ENCODE assay signal across 8 mouse cellular contexts in genomic region chr17:26916711-26917482, GRCm38 (mm10). TPM values are rescaled to one million over a fixed set of nuclear protein-coding genes. Genes with fewer than 3 reads are reported as not detected.
DNase-seq lines count a peak whose midpoint lies in the region; ATAC-seq and TF ChIP-seq lines count a peak whose summit lies in the region.

Gene Kifc5b, plus strand, starts transcription at chr17:26917091.

- H3K36me3 ChIP-seq in ES-Bruce4 (ENCODE audit: control insufficient read depth, insufficient read depth, low read length, poor library complexity, severe bottlenecking) = peaks cover 23% of the 10 kb centered on the region
- H3K36me3 ChIP-seq in forebrain, embryonic 13.5 days (ENCODE audit: poor library complexity, severe bottlenecking) = peaks cover 13% of the 10 kb centered on the region
- H3K36me3 ChIP-seq in liver, postnatal 0 days (replicated peaks; ENCODE audit: insufficient read depth, low read length) = peaks cover 9% of the 10 kb centered on the region; the same call in 1 of the 2 replicates
- no peaks in the 10 kb centered on the region for H3K36me3 ChIP-seq in neural tube, embryonic 14.5 days (ENCODE audit: control insufficient read depth, insufficient read depth, low read length)

- no peaks in the 10 kb centered on the region for H3K9me3 ChIP-seq in ES-Bruce4 (replicated peaks; ENCODE audit: control insufficient read depth, insufficient read depth, low read length, poor library complexity, severe bottlenecking)
- H3K9me3 ChIP-seq in forebrain, embryonic 13.5 days (replicated peaks) = no peaks in the 10 kb centered on the region
- no peaks in the 10 kb centered on the region for H3K9me3 ChIP-seq in liver, postnatal 0 days (ENCODE audit: low read length)
- no peaks in the 10 kb centered on the region for H3K9me3 ChIP-seq in neural tube, embryonic 14.5 days (ENCODE audit: control insufficient read depth, low read length)

- H3K27me3 ChIP-seq in ES-Bruce4 (ENCODE audit: control insufficient read depth, insufficient read depth, low read length, poor library complexity, severe bottlenecking) = no peaks in the 10 kb centered on the region
- no peaks in the 10 kb centered on the region for H3K27me3 ChIP-seq in forebrain, embryonic 13.5 days
- no peaks in the 10 kb centered on the region for H3K27me3 ChIP-seq in liver, postnatal 0 days (ENCODE audit: insufficient read depth, low read length)
- no peaks in the 10 kb centered on the region for H3K27me3 ChIP-seq in neural tube, embryonic 14.5 days (ENCODE audit: control insufficient read depth, insufficient read depth, low read length)

- intact Hi-C loops in heart, postnatal 10 days (cut with DNase I) = no loop called here

- no peaks in the 10 kb centered on the region for H3K4me1 ChIP-seq in ES-Bruce4 (ENCODE audit: control insufficient read depth, insufficient read depth, low read length)
- H3K4me1 ChIP-seq in forebrain, embryonic 13.5 days = peaks cover 15% of the 10 kb centered on the region
- H3K4me1 ChIP-seq in liver, postnatal 0 days (ENCODE audit: insufficient read depth) = no peaks in the 10 kb centered on the region
- 0 out of 2 replicates have a peak, but pooled peaks cover 2% of the 10 kb centered on the region for H3K4me1 ChIP-seq in neural tube, embryonic 14.5 days (ENCODE audit: control insufficient read depth, insufficient read depth, low read length)

- peak; percentile 91 for TF ChIP-seq POLR2A in ES-Bruce4 (IDR thresholded peaks at IDR 0.05; ENCODE audit: insufficient read depth, low read length)

- DNase-seq in heart, postnatal 10 days = peak; percentile 100
- DNase-seq in large intestine, adult 2 months (ENCODE audit: low read depth, low spot score) = peak; percentile 96
- peak; percentile 99 for DNase-seq in liver, postnatal 0 days
- peak; percentile 100 for DNase-seq in testis, postnatal 10 days (ENCODE audit: low spot score)

- TF ChIP-seq EP300 in ES-Bruce4 (IDR thresholded peaks at IDR 0.05; ENCODE audit: insufficient read depth, low read depth, low read length) = peak; percentile 68; the same call in 1 of the 2 replicates
- TF ChIP-seq EP300 in liver, postnatal 0 days (IDR thresholded peaks at IDR 0.05; ENCODE audit: low read depth) = peak; percentile 39; the same call in 1 of the 2 replicates

- under 1% methylated on average over 63 of the region's 72 CpGs for WGBS in forebrain, embryonic 13.5 days
- whole genome bisulfite sequencing in large intestine, adult 2 months = under 1% methylated on average over 72 of the region's 72 CpGs
- WGBS in liver, postnatal 0 days (ENCODE audit: insufficient replicate concordance) = 1% methylated on average over 57 of the region's 72 CpGs
- under 1% methylated on average over 63 of the region's 72 CpGs for WGBS in neural tube, embryonic 14.5 days

- peak; percentile 98 for ATAC-seq in cerebellum, adult (ENCODE audit: insufficient number of reproducible peaks, low FRiP score, low TSS enrichment)
- peak; percentile 99 for ATAC-seq in forebrain, embryonic 13.5 days
- ATAC-seq in liver, postnatal 0 days = peak; percentile 97
- peak; percentile 98 for ATAC-seq in neural tube, embryonic 14.5 days (ENCODE audit: low read depth)

- peak within 1 kb of the TSS; percentile 69 for H3K4me2 ChIP-seq in forebrain, embryonic 13.5 days
- peak within 1 kb of the TSS; percentile 72 for H3K4me2 ChIP-seq in liver, postnatal 0 days (ENCODE audit: low read depth, low read length)
- peak within 1 kb of the TSS; percentile 59 for H3K4me2 ChIP-seq in neural tube, embryonic 14.5 days (ENCODE audit: low read depth, low read length)

- peak within 1 kb of the TSS; percentile 83 for H3K4me3 ChIP-seq in ES-Bruce4 (ENCODE audit: low read depth, low read length)
- peak within 1 kb of the TSS; percentile 63 for H3K4me3 ChIP-seq in forebrain, embryonic 13.5 days
- H3K4me3 ChIP-seq in liver, postnatal 0 days (ENCODE audit: low read depth, low read length) = peak within 1 kb of the TSS; percentile 86
- peak within 1 kb of the TSS; percentile 52 for H3K4me3 ChIP-seq in neural tube, embryonic 14.5 days (ENCODE audit: low read depth, low read length)

- peak within 1 kb of the TSS; percentile 76 for H3K27ac ChIP-seq in ES-Bruce4 (ENCODE audit: insufficient read depth, low read length)
- peak within 1 kb of the TSS; percentile 8; the same call in 1 of the 2 replicates for H3K27ac ChIP-seq in forebrain, embryonic 13.5 days
- peak within 1 kb of the TSS; percentile 55 for H3K27ac ChIP-seq in liver, postnatal 0 days (ENCODE audit: low read depth)
- no peak within 1 kb of the TSS for H3K27ac ChIP-seq in neural tube, embryonic 14.5 days (ENCODE audit: low read depth, low read length)

- H3K9ac ChIP-seq in ES-Bruce4 (ENCODE audit: low read depth, poor library complexity, severe bottlenecking) = peak within 1 kb of the TSS; percentile 70
- peak within 1 kb of the TSS; percentile 70 for H3K9ac ChIP-seq in forebrain, embryonic 13.5 days
- H3K9ac ChIP-seq in liver, postnatal 0 days (replicated peaks) = peak within 1 kb of the TSS; percentile 85
- peak within 1 kb of the TSS; percentile 50 for H3K9ac ChIP-seq in neural tube, embryonic 14.5 days (replicated peaks; ENCODE audit: low read depth, low read length)

- TF ChIP-seq CTCF in ES-Bruce4 (IDR thresholded peaks at IDR 0.05; ENCODE audit: low read depth, low read length) = peak; percentile 100
- TF ChIP-seq CTCF in liver, postnatal 0 days (IDR thresholded peaks at IDR 0.05; ENCODE audit: low read depth) = peak; percentile 100

RNA-seq across cellular contexts. Expression of gene Kifc5b, which starts in this region (rescaled TPM):
- 43.0 and 43.2 TPM in 2 replicates for polyA plus RNA-seq in ES-Bruce4 (2011; ENCODE audit: insufficient read depth, insufficient read length, low read depth, missing spikeins)
- 8.9 and 9.2 TPM in 2 replicates for polyA plus RNA-seq in forebrain, embryonic 13.5 days (2015; fragmentation: Nextera tagmentation; extraction: Ambion mirVana)
- total RNA-seq in heart, postnatal 10 days (2021) = 1 to 10 TPM; 3.9 to 4.1 TPM
- polyA plus RNA-seq in large intestine, adult 2 months (2012; rRNA removed) = 7.3 and 8.5 TPM in 2 replicates
- polyA plus RNA-seq in liver, postnatal 0 days (2015; fragmentation: Nextera tagmentation; extraction: Ambion mirVana) = 1.6 and 2.7 TPM in 2 replicates
- polyA plus RNA-seq in neural tube, embryonic 14.5 days (2014; fragmentation: Nextera tagmentation; extraction: Ambion mirVana) = 2.4 and 2.8 TPM in 2 replicates
